Mouse (Mus musculus) liver, embryonic 14 days (tissue): ENCODE data around the gene Speer3. TPM values are rescaled to one million over a fixed set of nuclear protein-coding genes. Genes with fewer than 3 reads are reported as not detected.

ENCODE experiments used
- polyA plus RNA-seq: library from polyadenylated mRNA; depleted of rRNA; stranded (reverse); fragments of >200 nt; gene quantifications from 2 replicates; pipeline ENCODE4 v1.2.3, GENCODE M21; 2012; rRNA removed

Speer3 gene
- not detected in 2 replicates for polyA plus RNA-seq

DNA sequence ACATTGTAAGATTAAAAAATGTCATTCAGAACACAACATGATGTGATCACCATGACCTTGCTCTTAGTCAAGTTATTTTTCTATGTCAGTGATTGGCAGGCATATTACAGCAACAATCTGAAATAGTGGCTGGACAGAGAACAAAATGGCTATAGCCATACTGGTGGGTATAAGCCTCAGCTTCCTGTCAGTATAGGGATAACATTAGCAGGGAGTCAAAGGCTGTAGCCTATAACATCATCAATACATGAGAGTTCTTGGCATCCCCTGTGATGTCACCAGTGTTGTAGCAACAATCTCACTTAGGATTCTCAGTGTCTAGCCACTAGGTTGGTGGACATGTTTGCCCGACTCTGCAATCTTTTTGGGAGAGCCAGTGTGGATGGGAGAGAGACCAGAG is at the start of gene Speer3:
Gene Speer3, plus strand, starts transcription at position 301 of the 400 bp plus-strand sequence.

Other genes starting within 250 kb of the Speer3 start
- gene Sema3e, start 233.7 kb downstream of the Speer3 start, polyA plus RNA-seq: under 0.01 and 0.07 TPM in 2 replicates